Mouse (Mus musculus) lung, adult 2 months (tissue): ENCODE results near the gene Utp14b. TPM values are rescaled to one million over a fixed set of nuclear protein-coding genes. Genes with fewer than 3 reads are reported as not detected.

ENCODE experiments used
- DNase-seq: peaks from one replicate; pipeline ENCODE4 v3.0.0; 2022
- H3K4me1 ChIP-seq: fragments of 200-500 bp; 2 replicates; pipeline ENCODE4 v1.6.1; 2011; ENCODE audit warnings: low read length; ENCODE audit not compliant: control insufficient read depth, insufficient read depth
- H3K4me3 ChIP-seq: fragments of 200-500 bp; replicated peaks from 2 replicates; pipeline ENCODE3; 2011; ENCODE audit warnings: low read depth, mild to moderate bottlenecking, control low read depth, low read length; ENCODE audit errors: extremely low read depth
- CTCF ChIP-seq: fragments of 200-500 bp; IDR thresholded peaks from 2 replicates; pipeline ENCODE4 v1.5.1; 2011; ENCODE audit warnings: mild to moderate bottlenecking, low read length, control low read depth; ENCODE audit not compliant: insufficient read depth
- POLR2A ChIP-seq: fragments of 200-500 bp; IDR thresholded peaks from 2 replicates; pipeline ENCODE4 v1.6.1; 2011; ENCODE audit warnings: low read depth, mild to moderate bottlenecking, control low read depth, low read length, borderline replicate concordance; ENCODE audit errors: extremely low read depth
- WGBS: fragments of 180-500 bp; shearing (Covaris S2); methylation state at CpG from one replicate; pipeline ENCODE4 v1.1.7; 2018; 5-methylcytosine and 5-hydroxymethylcytosine counted together
- polyA plus RNA-seq: library from polyadenylated mRNA; depleted of rRNA; stranded (reverse); fragments of >200 nt; gene quantifications from 2 replicates; pipeline ENCODE4 v1.2.3, GENCODE M21; 2012

Gene Utp14b
- polyA plus RNA-seq, 1 experiment, result 0.83 TPM

- H3K4me3 ChIP-seq, result no peak overlapping the region
- TF ChIP-seq CTCF (no peak), POLR2A (no peak)
- WGBS, result 48% methylated on average over 8 of the region's 8 CpGs
- no peak for DNase-seq
- H3K4me1 ChIP-seq, result no peaks in the 10 kb centered on the region; the same call in 1 of the 2 replicates
Measured at GRCm38 (mm10) chr1:78647317-78647885, 10.4 kb upstream of the Utp14b start.

GRCm38 (mm10) chr1:78649269-78650061, 8.4 kb upstream of the Utp14b start:
- TF ChIP-seq CTCF, result no peak
- TF ChIP-seq POLR2A, result no peak
- Histone ChIP-seq H3K4me1 (no peaks in the 10 kb centered on the region), H3K4me3 (no peak overlapping the region)
- WGBS, result 56% methylated on average over 6 of the region's 6 CpGs
- DNase-seq, result no peak

GRCm38 (mm10) chr1:78656472-78656871, 1.4 kb upstream of the Utp14b start:
- Histone ChIP-seq H3K4me3 (no peak overlapping the region), H3K4me1 (peaks cover 6% of the 10 kb centered on the region)
- 35% methylated on average over 2 of the region's 2 CpGs for WGBS
- DNase-seq, result peak; percentile 28
- TF ChIP-seq CTCF (no peak), POLR2A (no peak)

- WGBS, result 30% methylated on average over 22 of the region's 22 CpGs
- no peak for DNase-seq
- peak overlapping the region; percentile 23 for H3K4me3 ChIP-seq
- TF ChIP-seq CTCF (no peak), POLR2A (no peak)
- H3K4me1 ChIP-seq, result peaks cover 6% of the 10 kb centered on the region
Measured at GRCm38 (mm10) chr1:78657021-78657629, 713 bp upstream of the Utp14b start.

- 8% methylated on average over 20 of the region's 20 CpGs for WGBS
- H3K4me1 ChIP-seq, result peaks cover 6% of the 10 kb centered on the region
- H3K4me3 ChIP-seq, result peak overlapping the region; percentile 69
- TF ChIP-seq POLR2A (no peak), CTCF (no peak)
- peak; percentile 18 for DNase-seq
Measured at GRCm38 (mm10) chr1:78658441-78659269, 817 bp downstream of the Utp14b start.

GRCm38 (mm10) chr1:78659270-78659823, 1.5 kb downstream of the Utp14b start:
- TF ChIP-seq CTCF (no peak), POLR2A (no peak)
- no peak overlapping the region for H3K4me3 ChIP-seq
- no peak for DNase-seq
- H3K4me1 ChIP-seq, result peaks cover 6% of the 10 kb centered on the region
- WGBS, result 77% methylated on average over 4 of the region's 4 CpGs

- TF ChIP-seq CTCF (no peak), POLR2A (no peak)
- DNase-seq, result no peak
- Histone ChIP-seq H3K4me1 (no peaks in the 10 kb centered on the region; the same call in 1 of the 2 replicates), H3K4me3 (no peak overlapping the region)
- WGBS, result 73% methylated on average over 4 of the region's 4 CpGs
Measured at GRCm38 (mm10) chr1:78664326-78664725, 6.5 kb downstream of the Utp14b start.

- Histone ChIP-seq H3K4me1 (no peaks in the 10 kb centered on the region), H3K4me3 (no peak overlapping the region)
- TF ChIP-seq CTCF (no peak), POLR2A (no peak)
- 94% methylated on average over 9 of the region's 9 CpGs for WGBS
- DNase-seq, result no peak
Measured at GRCm38 (mm10) chr1:78665954-78666499, 8.2 kb downstream of the Utp14b start.
